Mouse (Mus musculus) thymus, adult 2 months (tissue): Measurements from ENCODE around the gene Adamtsl2. TPM values are rescaled to one million over a fixed set of nuclear protein-coding genes. Genes with fewer than 3 reads are reported as not detected.
A peak's percentile ranks its signal among the peaks of the same experiment; 100 is the strongest.

Experiments
- DNase-seq: peaks from one replicate; pipeline ENCODE4 v3.0.0; 2021
- H3K27ac ChIP-seq: fragments of 200-500 bp; 2 replicates; pipeline ENCODE4 v1.5.1; 2012; ENCODE audit warnings: low read length, control low read depth; ENCODE audit not compliant: control insufficient read depth, insufficient read depth
- H3K27me3 ChIP-seq: fragments of 200-500 bp; 2 replicates; pipeline ENCODE4 v1.6.1; 2012; ENCODE audit warnings: mild to moderate bottlenecking, low read length, moderate library complexity, mixed read lengths; ENCODE audit not compliant: control insufficient read depth, insufficient read depth
- H3K36me3 ChIP-seq: fragments of 200-500 bp; 2 replicates; pipeline ENCODE4 v1.6.1; 2012; ENCODE audit warnings: mild to moderate bottlenecking, low read length, moderate library complexity; ENCODE audit not compliant: control insufficient read depth, insufficient read depth
- H3K4me1 ChIP-seq: fragments of 200-500 bp; replicated peaks from 2 replicates; pipeline ENCODE4 v1.6.1; 2012; ENCODE audit warnings: low read length; ENCODE audit not compliant: control insufficient read depth, insufficient read depth
- H3K4me3 ChIP-seq: fragments of 200-500 bp; 2 replicates; pipeline ENCODE4 v1.5.1; 2012; ENCODE audit warnings: mild to moderate bottlenecking, low read length, control low read depth, moderate library complexity; ENCODE audit not compliant: control insufficient read depth, insufficient read depth
- CTCF ChIP-seq: fragments of 200-500 bp; IDR thresholded peaks from 2 replicates; pipeline ENCODE4 v1.5.1; 2012; ENCODE audit warnings: mild to moderate bottlenecking, control low read depth, low read length, moderate library complexity, borderline replicate concordance; ENCODE audit not compliant: control insufficient read depth, poor library complexity, insufficient read depth; ENCODE audit errors: extremely low read depth
- POLR2A ChIP-seq: fragments of 200-500 bp; IDR thresholded peaks from 2 replicates; pipeline ENCODE4 v1.6.1; 2012; ENCODE audit warnings: mild to moderate bottlenecking, low read length, control low read depth, moderate library complexity; ENCODE audit not compliant: control insufficient read depth, poor library complexity, insufficient read depth; ENCODE audit errors: extremely low read depth
- WGBS: fragments of 180-500 bp; shearing (Covaris S2); methylation state at CpG from one replicate; pipeline ENCODE4 v1.1.7; 2018; 5-methylcytosine and 5-hydroxymethylcytosine counted together
- polyA plus RNA-seq: library from polyadenylated mRNA; depleted of rRNA; stranded (reverse); fragments of >200 nt; gene quantifications from 2 replicates; pipeline ENCODE4 v1.2.3, GENCODE M21; 2012

The Adamtsl2 gene
- polyA plus RNA-seq, 1 experiment: 16.1 TPM

DNA sequence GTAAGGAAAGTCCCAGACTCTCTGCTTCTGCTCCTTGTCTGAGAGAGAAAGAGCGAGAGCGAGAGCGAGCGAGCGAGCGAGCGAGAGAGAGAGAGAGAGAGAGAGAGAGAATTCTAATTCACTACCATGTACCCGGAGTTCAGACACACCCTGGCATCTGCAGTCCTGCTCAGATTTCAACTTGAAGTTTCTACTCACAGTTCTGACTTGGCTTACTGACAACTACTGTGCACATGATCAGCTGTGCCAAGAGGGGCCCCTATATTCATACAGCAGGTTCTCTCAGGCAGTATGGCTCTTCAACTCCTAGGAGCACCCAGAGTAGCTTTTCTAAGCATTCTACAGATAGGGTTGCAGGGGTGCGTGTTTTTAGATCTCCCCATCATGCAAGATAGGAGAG, 20.0 kb upstream of the Adamtsl2 start:
- WGBS: 91% methylated on average over 9 of the region's 9 CpGs
- peaks cover 51% of the 10 kb centered on the region for H3K4me1 ChIP-seq
- H3K4me3 ChIP-seq: no peak overlapping the region

DNA sequence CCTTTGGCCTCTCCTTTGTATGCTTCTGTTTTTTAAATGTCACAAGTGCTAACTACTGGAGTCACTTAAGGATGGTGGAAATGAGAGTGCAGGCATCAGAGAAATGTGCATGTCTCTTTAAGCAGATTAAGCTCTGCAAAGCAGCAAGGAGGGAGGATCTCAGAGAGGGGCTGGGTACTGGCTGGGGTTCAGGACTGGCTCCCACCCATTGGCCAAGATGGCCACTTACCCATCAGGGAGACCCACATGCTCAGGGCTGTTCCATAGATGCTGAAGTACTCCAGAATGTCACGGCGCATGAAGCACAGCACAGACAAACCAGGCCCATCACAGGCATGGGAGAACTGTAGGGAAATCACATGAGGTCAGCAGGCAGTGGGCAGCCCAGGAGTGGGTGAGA, 12.1 kb upstream of the Adamtsl2 start:
- no peak overlapping the region for H3K27ac ChIP-seq
- peaks cover 42% of the 10 kb centered on the region for H3K4me1 ChIP-seq
- no peak overlapping the region for H3K4me3 ChIP-seq
- H3K36me3 ChIP-seq: no peaks in the 10 kb centered on the region
- no peak for DNase-seq
- TF ChIP-seq CTCF (no peak), POLR2A (no peak)
- 100% methylated on average over 2 of the region's 2 CpGs for WGBS
- H3K27me3 ChIP-seq: no peaks in the 10 kb centered on the region

More for the DNA sequence above, 20.0 kb upstream of the Adamtsl2 start:
- Histone ChIP-seq H3K27ac (no peak overlapping the region), H3K27me3 (no peaks in the 10 kb centered on the region), H3K36me3 (no peaks in the 10 kb centered on the region)
- no peak for DNase-seq
- no peak for TF ChIP-seq CTCF
- TF ChIP-seq POLR2A: no peak

DNA sequence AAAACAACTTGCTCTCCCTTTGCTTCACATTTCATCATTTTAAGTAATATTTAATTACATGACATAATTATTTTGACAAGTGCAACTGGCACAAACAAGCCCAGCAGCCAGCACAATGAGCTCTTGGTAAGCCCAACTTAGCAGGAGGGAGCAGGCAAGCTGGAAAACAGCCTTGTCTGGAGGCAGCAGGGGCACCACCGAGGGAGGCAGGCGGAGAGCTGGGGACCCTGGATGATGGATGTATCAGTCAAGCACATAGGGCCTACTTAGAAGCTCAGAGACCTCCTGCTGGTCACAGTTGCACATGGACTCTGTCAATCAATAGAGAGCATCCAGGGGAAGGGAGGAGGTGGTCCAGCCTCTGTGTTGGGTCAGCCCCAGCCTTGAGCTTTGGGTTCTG, 11.2 kb upstream of the Adamtsl2 start:
- DNase-seq: no peak
- Histone ChIP-seq H3K4me1 (peaks cover 39% of the 10 kb centered on the region), H3K27ac (no peak overlapping the region), H3K27me3 (no peaks in the 10 kb centered on the region), H3K36me3 (no peaks in the 10 kb centered on the region), H3K4me3 (no peak overlapping the region)
- TF ChIP-seq POLR2A (no peak), CTCF (no peak)
- WGBS: 90% methylated on average over 2 of the region's 2 CpGs

DNA sequence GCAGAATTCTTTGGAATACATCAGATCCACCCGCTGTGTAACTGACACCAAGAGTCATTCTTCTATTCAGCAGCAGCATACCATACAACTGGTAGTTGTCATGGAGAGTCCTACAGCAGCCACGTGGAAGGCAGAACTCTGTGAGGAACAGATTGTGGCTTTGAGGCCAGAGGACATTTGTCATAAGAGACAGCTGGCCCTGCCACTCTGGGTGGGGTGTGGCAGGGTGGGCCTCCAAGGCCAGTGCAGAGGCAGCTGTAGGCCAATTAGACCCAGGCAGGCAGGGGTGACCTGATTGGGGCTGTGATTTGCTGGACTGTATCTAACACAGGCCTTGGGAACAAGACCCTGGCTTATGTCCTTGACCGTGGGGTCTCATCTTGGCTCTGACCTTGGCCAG, 9.5 kb upstream of the Adamtsl2 start:
- DNase-seq: no peak
- H3K4me1 ChIP-seq: peaks cover 37% of the 10 kb centered on the region
- H3K27me3 ChIP-seq: no peaks in the 10 kb centered on the region
- WGBS: 62% methylated on average over 3 of the region's 3 CpGs
- no peak overlapping the region for H3K4me3 ChIP-seq
- no peak for TF ChIP-seq POLR2A
- TF ChIP-seq CTCF: no peak
- H3K36me3 ChIP-seq: no peaks in the 10 kb centered on the region
- no peak overlapping the region for H3K27ac ChIP-seq

DNA sequence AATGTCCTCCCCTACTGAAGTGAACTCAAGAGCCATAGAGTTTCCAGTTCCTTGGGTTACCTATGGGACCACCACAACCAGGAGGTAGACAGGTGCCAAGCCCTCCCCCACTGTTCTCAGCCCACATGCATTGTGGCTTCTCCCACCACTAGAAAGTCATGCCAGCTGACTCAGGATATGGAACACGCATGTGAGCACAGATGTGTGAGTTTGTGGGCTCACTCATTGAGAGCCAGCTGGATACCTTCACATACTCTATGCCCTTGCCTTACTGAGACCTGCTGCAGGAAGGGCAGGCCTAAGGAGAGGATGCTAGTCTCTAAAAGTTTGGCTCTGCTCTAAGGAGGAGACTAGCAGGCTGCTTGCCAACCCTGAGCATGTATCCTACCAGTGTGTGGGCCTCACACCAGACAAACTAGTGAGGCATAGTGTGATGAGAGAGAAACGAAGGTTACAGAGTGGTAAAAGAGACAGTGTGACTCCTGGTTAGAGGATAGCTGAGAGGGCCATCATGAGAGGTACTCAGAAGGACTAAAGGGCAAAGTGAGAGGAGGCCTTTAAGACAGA, 8.8 kb upstream of the Adamtsl2 start:
- H3K27me3 ChIP-seq: no peaks in the 10 kb centered on the region
- WGBS: 30% methylated on average over 2 of the region's 2 CpGs
- TF ChIP-seq POLR2A: no peak
- TF ChIP-seq CTCF: no peak

DNA sequence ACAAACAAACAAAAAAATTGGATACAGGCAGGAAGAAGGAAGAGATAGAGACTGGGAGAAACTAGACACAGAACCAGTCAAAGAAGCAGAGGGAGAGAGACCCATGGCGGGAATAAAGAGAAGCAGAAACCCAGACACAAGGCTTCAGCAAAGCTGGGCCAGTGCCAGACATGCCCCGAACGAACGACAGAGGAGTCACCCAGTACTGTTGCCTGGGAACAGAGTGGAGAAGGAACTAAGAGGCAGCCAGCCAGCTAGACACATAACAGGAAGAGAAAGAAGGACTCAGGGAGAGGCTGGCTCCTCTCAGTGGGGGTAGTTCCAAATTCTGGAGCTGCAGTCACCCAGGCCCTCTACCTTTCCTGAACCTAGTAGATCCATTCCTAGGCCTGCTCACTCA, 8.0 kb upstream of the Adamtsl2 start:
- Histone ChIP-seq H3K4me3 (no peak overlapping the region), H3K27ac (no peak overlapping the region), H3K36me3 (no peaks in the 10 kb centered on the region), H3K27me3 (no peaks in the 10 kb centered on the region), H3K4me1 (peaks cover 37% of the 10 kb centered on the region)
- WGBS: 26% methylated on average over 4 of the region's 4 CpGs
- DNase-seq: no peak
- no peak for TF ChIP-seq CTCF
- TF ChIP-seq POLR2A: no peak

More for the DNA sequence above, 8.8 kb upstream of the Adamtsl2 start:
- Histone ChIP-seq H3K36me3 (no peaks in the 10 kb centered on the region), H3K4me1 (peaks cover 37% of the 10 kb centered on the region), H3K4me3 (no peak overlapping the region), H3K27ac (no peak overlapping the region)
- peak; percentile 60 for DNase-seq

DNA sequence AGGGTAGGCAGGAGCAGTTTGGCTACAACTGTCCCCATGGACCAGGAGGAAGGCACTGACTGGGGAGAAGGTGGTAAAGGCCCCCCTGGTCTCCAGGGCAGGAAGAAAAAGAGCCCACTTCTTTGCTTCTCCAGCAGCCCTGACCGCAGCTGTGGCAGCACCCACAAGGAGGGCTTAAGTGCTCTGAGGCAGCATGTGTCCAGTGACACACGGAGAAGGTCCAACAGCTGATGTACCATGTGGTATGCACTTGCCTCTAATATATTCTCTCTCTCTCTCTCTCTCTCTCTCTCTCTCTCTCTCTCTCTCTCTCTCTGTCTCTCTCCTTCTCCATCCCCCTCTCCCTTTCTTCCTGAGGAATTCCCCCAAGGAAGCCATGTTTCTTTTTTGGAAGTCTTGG, 7.2 kb upstream of the Adamtsl2 start, which contains the start of gene Mymk:
Gene Mymk (minus strand): TSS at position 202 of the 400 bp plus-strand sequence.
- Histone ChIP-seq H3K27ac (no peak within 1 kb of the TSS), H3K27me3 (no peaks in the 10 kb centered on the region), H3K4me1 (peaks cover 37% of the 10 kb centered on the region), H3K36me3 (no peaks in the 10 kb centered on the region), H3K4me3 (no peak within 1 kb of the TSS)
- WGBS: 81% methylated on average over 2 of the region's 2 CpGs
- TF ChIP-seq POLR2A: no peak
- TF ChIP-seq CTCF: no peak
- no peak for DNase-seq
